Mouse (Mus musculus) gastrocnemius, adult 2 months (tissue): ENCODE data around the gene Hoxa3. TPM values are rescaled to one million over a fixed set of nuclear protein-coding genes. Genes with fewer than 3 reads are reported as not detected.

Experiments
- DNase-seq: peaks from one replicate; pipeline ENCODE4 v3.0.0; 2022
- H3K27ac ChIP-seq: fragments of 200-600 bp; 2 replicates; pipeline ENCODE4 v1.8.1; 2022; ENCODE audit warnings: mild to moderate bottlenecking
- H3K4me3 ChIP-seq: fragments of 200-600 bp; 2 replicates; pipeline ENCODE4 v1.8.1; 2022; ENCODE audit warnings: mild to moderate bottlenecking, moderate library complexity
- CTCF ChIP-seq: fragments of 200-600 bp; IDR thresholded peaks from 2 replicates; pipeline ENCODE4 v1.8.1; 2022; ENCODE audit warnings: antibody characterized with exemption, mild to moderate bottlenecking, moderate library complexity
- intact Hi-C: fragments of 180-260 bp; cut with DNase I; formaldehyde crosslinking; loops from one replicate; pipeline ENCODE4 v1.15.1; 2025
- microRNA-seq: library from miRNA; unstranded; fragments of <30 nt; microRNA quantifications from one replicate; pipeline ENCODE4 v1.2.0, GENCODE M21; 2021
- total RNA-seq, 2 experiments: library from RNA; stranded (reverse); gene quantifications; 2 replicates each; pipeline ENCODE4 v1.2.3; 2021

The Hoxa3 gene
- total RNA-seq, 2 experiments from 2014 or later = 2.8 to 3.1 TPM

DNA sequence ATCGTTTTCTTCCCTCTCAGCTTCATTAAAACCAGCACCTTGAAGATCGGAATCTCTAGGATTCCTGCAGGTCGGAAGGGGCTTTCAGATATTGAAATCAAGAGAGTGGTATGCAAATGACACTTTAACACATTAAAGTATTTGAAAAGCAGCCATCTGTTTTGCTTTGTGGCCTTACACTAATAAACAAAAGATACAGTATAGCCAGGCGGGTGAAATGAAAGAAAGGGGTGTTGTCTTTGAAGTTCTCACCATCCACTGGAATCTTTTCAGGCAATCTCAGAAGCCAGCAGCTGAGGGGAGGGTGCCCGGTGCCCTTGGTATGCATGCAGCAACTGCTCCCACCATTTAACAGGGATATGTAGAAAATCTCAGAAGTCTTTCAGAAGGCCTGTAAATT is 59.1 kb downstream of the Hoxa3 start:
- TF ChIP-seq CTCF = no peak
- H3K27ac ChIP-seq = no peak overlapping the region
- DNase-seq = no peak
- intact Hi-C loops = no loop called here
- no peak overlapping the region for H3K4me3 ChIP-seq

DNA sequence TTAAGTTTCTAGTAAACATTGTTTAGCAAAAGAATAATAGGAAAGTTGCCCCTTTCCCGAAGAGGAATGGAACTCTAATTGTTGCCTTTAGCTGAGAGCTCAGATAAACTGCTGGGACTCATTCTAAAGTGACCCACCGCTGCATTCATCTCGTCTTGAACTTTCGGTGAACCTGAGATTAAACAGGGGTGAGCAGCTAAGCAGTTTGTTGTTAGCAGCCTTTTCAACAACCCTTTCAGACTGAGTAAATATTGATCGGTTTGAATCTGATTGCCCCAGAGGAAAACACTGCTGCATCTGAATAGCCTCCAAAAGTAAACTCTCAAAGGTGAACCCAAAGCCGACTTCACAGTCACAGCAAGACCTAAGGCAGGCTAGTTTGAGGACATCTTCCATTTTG is 59.9 kb downstream of the Hoxa3 start:
- Histone ChIP-seq H3K27ac (no peak overlapping the region), H3K4me3 (no peak overlapping the region)
- TF ChIP-seq CTCF = no peak
- intact Hi-C loops = no loop called here
- no peak for DNase-seq

DNA sequence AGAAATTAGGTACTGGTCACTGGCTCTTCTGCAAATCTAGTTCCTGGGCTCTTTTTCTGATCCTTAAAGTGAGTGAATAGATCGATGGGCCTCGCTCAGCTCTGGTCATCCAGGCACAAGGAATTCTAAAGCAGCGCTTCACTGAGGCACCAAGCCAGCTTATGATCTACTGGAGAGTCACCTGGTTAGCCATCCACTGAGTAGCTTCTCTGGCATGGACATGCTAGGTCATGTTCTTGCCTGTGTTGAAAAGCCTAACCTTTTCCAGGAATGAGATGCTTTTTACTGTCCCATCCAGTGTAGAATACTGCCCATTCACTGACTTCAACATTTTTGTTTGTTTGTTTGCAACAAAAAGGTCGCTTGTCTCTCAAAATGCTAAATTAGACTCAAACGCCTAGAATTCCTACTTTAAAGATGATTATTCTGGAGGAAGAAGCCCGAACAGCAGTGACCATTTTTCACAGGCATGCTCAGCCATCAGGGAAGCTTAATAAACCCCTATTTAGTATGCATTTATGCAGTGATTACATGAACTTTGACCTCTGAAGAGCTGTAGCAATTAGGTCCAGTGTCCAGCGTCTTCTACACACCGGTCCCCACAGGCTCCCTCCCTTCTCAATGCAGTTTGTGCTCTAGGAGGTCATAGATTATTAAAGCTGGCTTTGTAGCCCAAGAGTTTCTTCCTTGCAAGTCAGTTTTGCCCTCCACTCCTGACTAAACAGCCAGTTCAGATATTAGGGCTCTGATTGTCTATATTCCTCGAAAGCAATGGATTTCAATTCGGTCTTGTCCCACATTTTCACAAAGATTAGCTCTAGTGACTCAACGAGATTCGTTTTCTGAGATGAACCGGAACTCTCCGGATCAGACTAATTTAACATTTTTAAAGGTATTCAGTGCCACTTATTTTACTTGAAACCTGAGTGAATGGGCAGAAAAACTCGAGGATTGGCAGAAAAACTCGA is 60.6 kb downstream of the Hoxa3 start:
- H3K4me3 ChIP-seq = no peak overlapping the region
- H3K27ac ChIP-seq = no peak overlapping the region
- intact Hi-C loops = no loop called here
- no peak for DNase-seq
- no peak for TF ChIP-seq CTCF

DNA sequence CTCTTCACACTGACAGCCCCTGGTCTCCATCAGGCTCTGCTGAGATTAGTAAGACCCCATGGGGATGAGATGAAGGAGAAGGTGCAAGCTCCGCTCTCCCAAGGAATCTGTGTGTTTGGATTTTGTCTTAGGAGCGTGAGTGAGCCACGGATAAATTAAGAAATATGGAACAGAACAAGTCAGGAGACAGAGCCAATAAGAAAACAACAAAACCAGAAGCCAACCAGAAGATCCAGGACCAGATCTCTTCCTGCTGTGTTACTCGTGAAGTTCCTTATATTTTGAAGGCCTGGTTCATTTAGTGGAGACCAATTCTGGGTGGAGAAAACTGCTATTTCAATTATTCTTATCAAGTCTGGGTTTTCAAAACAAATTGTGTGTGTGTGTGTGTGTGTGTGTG is 61.6 kb downstream of the Hoxa3 start:
- intact Hi-C loops = no loop called here
- no peak overlapping the region for H3K4me3 ChIP-seq
- no peak for TF ChIP-seq CTCF
- no peak for DNase-seq
- no peak overlapping the region for H3K27ac ChIP-seq

DNA sequence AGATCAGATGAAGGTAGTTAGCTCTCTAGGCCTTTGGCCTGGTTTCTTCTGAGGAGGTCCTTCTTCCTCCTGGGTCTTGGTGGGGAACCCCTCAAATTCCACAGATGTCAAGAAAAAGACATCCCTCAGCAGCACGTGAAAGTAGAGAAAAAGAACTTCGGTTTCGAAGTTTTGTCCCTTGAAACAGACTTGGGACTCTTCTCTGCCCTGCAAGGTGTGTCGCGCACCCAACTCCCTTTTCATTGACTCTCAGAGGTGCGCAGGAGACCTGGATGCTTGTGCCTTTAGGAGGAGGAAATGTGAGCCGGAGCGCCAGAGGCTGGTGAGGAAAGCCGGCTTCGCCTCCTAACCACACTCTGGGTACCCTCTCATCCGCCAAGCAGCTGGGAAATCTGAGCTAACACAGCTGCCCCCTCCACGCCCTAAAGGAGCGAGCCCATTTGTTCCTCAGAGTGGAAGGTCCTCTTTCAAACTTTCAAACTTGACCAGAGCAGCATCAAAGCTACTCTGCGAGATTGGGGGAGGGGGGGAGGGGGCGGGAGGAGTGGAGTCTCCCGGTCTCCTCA is 62.7 kb downstream of the Hoxa3 start:
- TF ChIP-seq CTCF = no peak
- Histone ChIP-seq H3K4me3 (no peak overlapping the region), H3K27ac (no peak overlapping the region)
- no peak for DNase-seq
- intact Hi-C loops = no loop called here

DNA sequence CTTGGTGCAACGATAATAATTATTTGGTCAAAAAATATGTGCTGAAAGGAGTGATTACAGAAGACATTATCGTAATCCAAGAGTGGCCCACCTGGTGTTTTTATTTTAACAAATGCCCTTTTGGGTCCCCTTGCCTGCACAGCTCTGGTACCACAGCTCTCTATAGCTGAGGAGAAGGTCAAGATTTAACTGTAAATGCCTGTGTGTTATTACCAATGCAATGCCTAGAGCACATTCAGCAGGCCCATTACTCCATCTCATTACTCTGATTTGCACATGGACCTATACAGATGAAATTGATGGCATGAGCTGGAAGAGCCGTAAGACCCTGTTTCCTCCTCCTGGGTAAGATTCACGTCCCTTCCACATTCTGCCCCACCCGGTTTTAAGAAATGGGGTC is 74.0 kb downstream of the Hoxa3 start:
- no peak for TF ChIP-seq CTCF
- H3K4me3 ChIP-seq = no peak overlapping the region
- no peak overlapping the region for H3K27ac ChIP-seq
- no peak for DNase-seq
- intact Hi-C loops = no loop called here

DNA sequence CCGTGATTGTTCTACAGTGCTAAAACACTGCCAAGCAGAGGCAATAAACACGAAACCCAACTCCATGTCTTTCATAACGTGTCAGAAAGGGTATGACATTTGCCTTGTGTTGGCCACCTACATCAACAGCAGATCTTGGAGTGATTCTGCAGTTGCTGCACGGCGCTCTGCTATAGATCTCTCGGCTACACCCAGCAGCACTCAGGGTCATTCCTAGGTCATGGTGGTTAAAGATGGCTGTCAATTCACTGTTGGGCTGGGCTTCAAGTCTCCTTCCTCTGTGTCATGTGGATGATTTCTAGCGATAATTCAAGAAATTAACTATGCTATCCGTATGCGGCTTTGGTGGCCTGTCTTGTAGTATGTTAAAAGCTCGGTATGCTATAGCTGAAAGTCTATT is 74.6 kb downstream of the Hoxa3 start:
- H3K4me3 ChIP-seq = no peak overlapping the region
- intact Hi-C loops = no loop called here
- no peak for DNase-seq
- TF ChIP-seq CTCF = no peak
- H3K27ac ChIP-seq = no peak overlapping the region

DNA sequence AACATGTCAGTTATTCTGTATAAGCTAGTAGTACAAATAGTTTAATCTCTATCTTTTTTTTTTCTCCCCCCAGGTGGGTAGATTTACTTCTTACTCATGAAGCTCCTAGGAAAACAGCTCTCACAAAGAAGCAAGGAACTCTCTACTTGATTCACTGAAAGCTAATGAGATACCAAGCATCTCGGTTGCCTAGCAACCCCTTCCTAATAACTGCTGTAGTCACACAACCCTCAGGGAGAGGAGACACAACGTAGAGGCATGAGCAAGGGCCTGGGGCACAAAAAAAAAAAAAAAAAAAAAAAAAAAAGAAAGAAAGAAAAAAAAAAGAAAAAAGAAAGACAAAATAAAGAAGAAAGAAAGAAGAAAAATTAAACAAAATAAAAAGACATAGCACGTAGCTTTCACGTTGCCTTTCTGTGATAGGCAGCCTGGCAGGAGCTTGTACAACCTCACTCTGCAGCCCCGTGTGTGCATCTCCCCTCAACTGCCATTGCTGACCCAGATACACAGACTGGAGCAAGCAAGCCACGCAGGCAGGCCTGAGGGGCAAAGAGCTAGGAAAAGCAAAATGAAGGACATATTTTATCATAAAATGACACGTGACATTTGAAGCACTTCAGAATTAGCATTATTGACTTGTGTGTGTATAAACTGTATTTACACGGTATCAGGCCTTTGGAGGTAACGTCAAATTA is 75.1 kb downstream of the Hoxa3 start:
- intact Hi-C loops = no loop called here
- no peak overlapping the region for H3K27ac ChIP-seq
- H3K4me3 ChIP-seq = no peak overlapping the region
- DNase-seq = no peak
- TF ChIP-seq CTCF = no peak

DNA sequence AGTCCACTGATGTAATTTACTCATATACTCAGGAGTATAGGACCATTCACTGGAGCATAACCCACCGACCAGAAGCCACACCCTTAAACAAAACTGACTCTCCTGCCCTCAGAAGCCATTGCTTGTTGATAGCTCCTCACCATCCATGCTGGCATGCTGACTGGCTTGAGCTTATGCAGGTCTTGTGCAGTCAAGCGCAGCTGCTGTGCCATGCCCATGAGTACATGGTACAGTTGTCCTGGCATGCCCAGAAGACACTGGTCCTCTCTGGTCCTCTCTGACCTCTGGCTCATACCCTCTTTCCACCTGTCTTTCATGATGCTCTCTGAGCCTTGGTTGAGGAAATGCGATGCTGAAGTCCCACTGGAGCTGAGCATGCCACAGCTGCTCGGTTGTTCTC is 89.5 kb downstream of the Hoxa3 start:
- intact Hi-C loops = no loop called here
- no peak for TF ChIP-seq CTCF
- no peak for DNase-seq
- H3K27ac ChIP-seq = no peak overlapping the region
- no peak overlapping the region for H3K4me3 ChIP-seq

DNA sequence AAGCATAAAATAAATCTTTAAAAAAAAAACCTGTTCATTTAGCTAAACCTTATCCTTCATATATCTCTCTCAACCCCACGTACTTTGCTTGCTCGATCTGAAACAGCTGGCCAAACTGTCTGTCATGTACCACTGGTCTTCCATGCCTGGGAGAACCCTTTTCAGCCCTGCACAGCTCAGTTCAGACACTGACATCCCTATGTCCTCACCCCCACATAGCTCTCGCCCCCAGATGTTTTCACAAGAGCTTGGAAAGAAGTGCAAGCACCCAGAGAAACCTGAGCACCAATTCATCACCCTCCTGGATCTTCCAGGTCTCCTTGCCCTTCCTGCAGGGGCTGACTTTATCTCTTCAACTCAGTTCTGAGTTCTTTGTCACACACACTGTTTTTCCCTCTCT is 92.0 kb downstream of the Hoxa3 start:
- TF ChIP-seq CTCF = no peak
- no peak overlapping the region for H3K27ac ChIP-seq
- intact Hi-C loops = no loop called here
- DNase-seq = no peak
- no peak overlapping the region for H3K4me3 ChIP-seq

Small RNA genes within 50 kb of the gene (microRNA-seq; reads per million reads assigned to microRNA genes)
- 7,520 reads per million, percentile 90 among the genes with 10 or more reads in this experiment for gene Mir196b

Other genes starting within 250 kb of the Hoxa3 start
- 1 to 10 TPM; 1.9 to 4.0 TPM for gene Skap2, start 200.8 kb downstream of the Hoxa3 start, total RNA-seq
- under 1 TPM; 0.13 to 0.22 TPM for gene Hoxa1, start 55.0 kb downstream of the Hoxa3 start, total RNA-seq
- gene Hoxa2, start 48.5 kb downstream of the Hoxa3 start, total RNA-seq = under 1 TPM; 0.47 to 0.56 TPM
- gene 5730596B20Rik, start 35.8 kb downstream of the Hoxa3 start, total RNA-seq = under 1 TPM in 1 of 2 experiments, not detected in 1; 0.10 TPM
- gene Hoxa4, start 21.6 kb downstream of the Hoxa3 start, total RNA-seq = 1 to 10 TPM; 2.7 to 3.3 TPM
- gene Hoxa5, start 8.7 kb downstream of the Hoxa3 start, total RNA-seq = 1 to 10 TPM; 2.2 to 2.9 TPM
- gene Hoxa6, start 4.6 kb downstream of the Hoxa3 start, total RNA-seq = 1 to 10 TPM; 2.6 to 2.7 TPM
- under 1 TPM in 1 of 2 experiments, not detected in 1; 0.82 TPM for gene Gm28308, start within 50 bp of the Hoxa3 start, total RNA-seq
- 1 to 10 TPM; 4.7 to 5.0 TPM for gene Hoxa7, start 8.5 kb upstream of the Hoxa3 start, total RNA-seq
- gene Hoxa9, start 17.8 kb upstream of the Hoxa3 start, total RNA-seq = 1 to 10 TPM; 7.5 to 8.8 TPM
- 10 to 100 TPM; 17.4 to 17.7 TPM for gene Hoxa10, start 27.5 kb upstream of the Hoxa3 start, total RNA-seq
- 1 to 10 TPM; 1.0 to 4.3 TPM for gene Hoxa11, start 32.5 kb upstream of the Hoxa3 start, total RNA-seq
- gene Hoxa13, start 47.5 kb upstream of the Hoxa3 start, total RNA-seq = 1 to 10 TPM; 1.5 to 3.8 TPM
- not detected for gene Evx1, start 100.2 kb upstream of the Hoxa3 start, total RNA-seq